Mouse (Mus musculus) CD8-positive naive resting alpha-beta T cell, adult 2 months (primary cell): ENCODE results near the gene Cacna2d3.

Experiments used
- DNase-seq, 2 experiments: peaks; one replicate each; pipeline ENCODE4 v3.0.0; 2022; ENCODE audit warnings: low read depth in 2 of 2, low spot score in 2 of 2

Cacna2d3 gene

GRCm38 (mm10) chr14:29178695-29179396 is 542.8 kb downstream of the Cacna2d3 start:
- no peak for DNase-seq

GRCm38 (mm10) chr14:29174762-29175161 is 546.9 kb downstream of the Cacna2d3 start:
- no peak for DNase-seq

- no peak for DNase-seq
Observed at GRCm38 (mm10) chr14:29172207-29172606, 549.5 kb downstream of the Cacna2d3 start.

GRCm38 (mm10) chr14:29164653-29165030 is 557.0 kb downstream of the Cacna2d3 start:
- DNase-seq, result no peak

- DNase-seq, result no peak
Observed at GRCm38 (mm10) chr14:29163998-29164652, 557.5 kb downstream of the Cacna2d3 start.

GRCm38 (mm10) chr14:29159803-29160202 is 561.9 kb downstream of the Cacna2d3 start:
- DNase-seq, result no peak

GRCm38 (mm10) chr14:29157096-29157495 is 564.6 kb downstream of the Cacna2d3 start:
- no peak for DNase-seq

GRCm38 (mm10) chr14:29144184-29144583 is 577.5 kb downstream of the Cacna2d3 start:
- no peak for DNase-seq

GRCm38 (mm10) chr14:29137614-29138013 is 584.0 kb downstream of the Cacna2d3 start:
- DNase-seq, result no peak

- DNase-seq, result no peak
Observed at GRCm38 (mm10) chr14:29137006-29137579, 584.6 kb downstream of the Cacna2d3 start.

- no peak for DNase-seq
Observed at GRCm38 (mm10) chr14:29134901-29135300, 586.8 kb downstream of the Cacna2d3 start.

- DNase-seq, result no peak
Observed at GRCm38 (mm10) chr14:29130511-29130910, 591.2 kb downstream of the Cacna2d3 start.

- no peak for DNase-seq
Observed at GRCm38 (mm10) chr14:29123886-29124285, 597.8 kb downstream of the Cacna2d3 start.

GRCm38 (mm10) chr14:29122749-29123148 is 598.9 kb downstream of the Cacna2d3 start:
- DNase-seq, result no peak

GRCm38 (mm10) chr14:29113852-29114450 is 607.7 kb downstream of the Cacna2d3 start:
- no peak for DNase-seq

- DNase-seq, result no peak
Observed at GRCm38 (mm10) chr14:29111666-29112065, 610.0 kb downstream of the Cacna2d3 start.

GRCm38 (mm10) chr14:29110351-29111091 is 611.1 kb downstream of the Cacna2d3 start:
- DNase-seq, result no peak

GRCm38 (mm10) chr14:29107464-29107863 is 614.2 kb downstream of the Cacna2d3 start:
- DNase-seq, result no peak

GRCm38 (mm10) chr14:29097776-29098175 is 623.9 kb downstream of the Cacna2d3 start:
- DNase-seq, result no peak

- no peak for DNase-seq
Observed at GRCm38 (mm10) chr14:29095431-29095830, 626.2 kb downstream of the Cacna2d3 start.

- no peak for DNase-seq
Observed at GRCm38 (mm10) chr14:29090074-29090473, 631.6 kb downstream of the Cacna2d3 start.
